Mouse (Mus musculus) midbrain, embryonic 12.5 days (tissue): ENCODE measurements around the gene Thsd4. TPM values are rescaled to one million over a fixed set of nuclear protein-coding genes. Genes with fewer than 3 reads are reported as not detected.

Experiments
- ATAC-seq: fragments of 200-750 bp; cut with Nextera tagmentation; 2 replicates; pipeline ENCODE4 v1.8.0; 2017; ENCODE audit warnings: low read depth, moderate TSS enrichment, moderate library complexity; ENCODE audit not compliant: low FRiP score
- H3K27ac ChIP-seq: fragments of 300-500 bp; sonication (generic); replicated peaks from 2 replicates; pipeline ENCODE4 v1.5.1; 2016; ENCODE audit warnings: mild to moderate bottlenecking
- H3K27me3 ChIP-seq: fragments of 300-500 bp; sonication (generic); 2 replicates; pipeline ENCODE4 v1.6.1; 2016; ENCODE audit warnings: mild to moderate bottlenecking
- H3K36me3 ChIP-seq: fragments of 300-500 bp; sonication (generic); 2 replicates; pipeline ENCODE4 v1.6.1; 2016
- H3K4me1 ChIP-seq: fragments of 300-500 bp; sonication (generic); 2 replicates; pipeline ENCODE4 v1.6.1; 2016
- H3K4me2 ChIP-seq: fragments of 300-500 bp; sonication (generic); replicated peaks from 2 replicates; pipeline ENCODE4 v1.6.1; 2016; ENCODE audit warnings: mild to moderate bottlenecking, moderate library complexity
- H3K4me3 ChIP-seq: fragments of 300-500 bp; sonication (generic); 2 replicates; pipeline ENCODE4 v1.5.1; 2016; ENCODE audit warnings: mild to moderate bottlenecking
- H3K9ac ChIP-seq: fragments of 300-500 bp; sonication (generic); replicated peaks from 2 replicates; pipeline ENCODE4 v1.6.1; 2016; ENCODE audit warnings: mild to moderate bottlenecking, moderate library complexity
- H3K9me3 ChIP-seq: fragments of 300-500 bp; sonication (generic); 2 replicates; pipeline ENCODE4 v1.6.1; 2016; ENCODE audit warnings: mild to moderate bottlenecking
- WGBS: fragments of 180-500 bp; shearing (Covaris S2); methylation state at CpG from one replicate; pipeline ENCODE4 v1.1.7; 2016; 5-methylcytosine and 5-hydroxymethylcytosine counted together
- polyA plus RNA-seq: library from polyadenylated mRNA; unstranded; fragments of >200 nt; fragmentation: Nextera tagmentation; extraction: Ambion mirVana; gene quantifications from 2 replicates; pipeline ENCODE4 v1.2.1, GENCODE M21; 2016

The Thsd4 gene
- polyA plus RNA-seq, 1 experiment from 2014 or later, result 12.8 TPM

DNA sequence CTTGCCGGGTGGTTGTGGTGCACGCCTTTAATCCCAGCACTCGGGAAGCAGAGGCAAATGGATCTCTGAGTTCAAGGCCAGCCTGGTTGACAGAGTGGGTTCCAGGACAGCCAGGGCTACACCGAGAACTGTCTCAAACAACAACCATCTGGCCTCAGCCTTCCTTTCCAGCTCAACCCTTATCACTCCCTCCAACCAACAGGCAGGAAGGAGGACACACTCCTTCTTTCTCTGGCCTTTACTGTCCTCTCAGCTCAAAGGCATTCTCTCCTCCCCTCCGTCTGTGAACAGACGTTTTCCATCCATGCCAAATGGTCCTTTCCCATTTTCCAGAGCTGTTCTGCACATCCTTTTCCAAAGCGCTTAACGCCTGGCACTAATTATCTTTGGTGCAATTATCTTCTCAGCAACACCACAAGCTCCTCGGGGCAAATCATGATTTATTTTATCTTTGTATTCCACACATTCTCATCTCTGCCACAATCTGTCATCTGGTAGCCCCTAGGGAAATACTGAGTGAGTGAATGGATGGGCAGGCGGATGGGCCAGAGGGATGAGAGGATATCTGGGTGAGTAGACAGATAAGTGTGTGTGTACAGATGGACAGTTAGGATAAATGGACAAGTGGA lies 80.5 kb downstream of the Thsd4 start:
- no peaks in the 10 kb centered on the region for H3K36me3 ChIP-seq
- no peak overlapping the region for H3K9ac ChIP-seq
- no peaks in the 10 kb centered on the region for H3K4me1 ChIP-seq
- H3K9me3 ChIP-seq, result no peaks in the 10 kb centered on the region
- ATAC-seq, result no peak
- H3K27me3 ChIP-seq, result no peaks in the 10 kb centered on the region
- no peak overlapping the region for H3K4me2 ChIP-seq
- H3K4me3 ChIP-seq, result no peak overlapping the region
- H3K27ac ChIP-seq, result no peak overlapping the region
- WGBS, result 83% methylated on average over 10 of the region's 10 CpGs

- Histone ChIP-seq H3K4me2 (no peak overlapping the region), H3K4me3 (no peak overlapping the region), H3K27me3 (no peaks in the 10 kb centered on the region), H3K9me3 (no peaks in the 10 kb centered on the region), H3K27ac (no peak overlapping the region), H3K9ac (no peak overlapping the region), H3K36me3 (no peaks in the 10 kb centered on the region), H3K4me1 (no peaks in the 10 kb centered on the region)
- no peak for ATAC-seq
- WGBS, result 91% methylated on average over 8 of the region's 8 CpGs
Measured at GRCm38 (mm10) chr9:60440506-60440905, 81.3 kb downstream of the Thsd4 start.

GRCm38 (mm10) chr9:60436246-60436645 lies 85.6 kb downstream of the Thsd4 start:
- Histone ChIP-seq H3K36me3 (no peaks in the 10 kb centered on the region), H3K27me3 (peaks cover 4% of the 10 kb centered on the region; the same call in 1 of the 2 replicates), H3K9me3 (no peaks in the 10 kb centered on the region), H3K27ac (no peak overlapping the region), H3K4me2 (no peak overlapping the region), H3K9ac (no peak overlapping the region), H3K4me3 (no peak overlapping the region), H3K4me1 (peaks cover 4% of the 10 kb centered on the region)
- WGBS, result 93% methylated on average over 3 of the region's 3 CpGs
- no peak for ATAC-seq

GRCm38 (mm10) chr9:60434093-60434492 lies 87.8 kb downstream of the Thsd4 start:
- no peaks in the 10 kb centered on the region for H3K9me3 ChIP-seq
- WGBS, result 40% methylated on average over 2 of the region's 2 CpGs
- H3K27ac ChIP-seq, result no peak overlapping the region
- no peak overlapping the region for H3K4me3 ChIP-seq
- H3K9ac ChIP-seq, result no peak overlapping the region
- H3K4me2 ChIP-seq, result no peak overlapping the region
- peaks cover 15% of the 10 kb centered on the region for H3K4me1 ChIP-seq
- H3K36me3 ChIP-seq, result no peaks in the 10 kb centered on the region
- ATAC-seq, result no peak
- peaks cover 4% of the 10 kb centered on the region; the same call in 1 of the 2 replicates for H3K27me3 ChIP-seq

DNA sequence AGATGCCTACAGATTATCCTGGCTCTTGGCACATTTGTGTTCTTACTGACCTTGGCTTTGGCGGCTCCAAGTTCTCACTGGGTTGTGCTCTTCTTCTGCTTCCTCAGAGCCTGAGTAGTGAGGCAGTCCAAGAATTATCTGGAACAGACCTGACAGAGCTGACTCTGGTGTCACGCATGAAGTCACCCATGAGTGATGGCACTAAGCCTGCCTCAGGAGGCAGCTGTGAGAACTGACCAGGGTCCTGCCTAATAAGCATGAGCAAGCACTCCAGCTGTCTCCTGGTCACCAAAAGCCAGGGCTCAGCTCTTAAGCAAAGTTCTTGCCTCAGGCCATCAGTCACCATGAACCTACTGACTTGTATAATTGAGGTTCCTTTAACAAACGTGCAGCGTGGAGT lies 89.9 kb downstream of the Thsd4 start:
- no peak for ATAC-seq
- peaks cover 15% of the 10 kb centered on the region for H3K4me1 ChIP-seq
- no peaks in the 10 kb centered on the region for H3K9me3 ChIP-seq
- no peak overlapping the region for H3K9ac ChIP-seq
- no peak overlapping the region for H3K4me2 ChIP-seq
- 90% methylated on average over 4 of the region's 4 CpGs for WGBS
- peaks cover 4% of the 10 kb centered on the region; the same call in 1 of the 2 replicates for H3K27me3 ChIP-seq
- no peak overlapping the region for H3K27ac ChIP-seq
- H3K36me3 ChIP-seq, result no peaks in the 10 kb centered on the region
- H3K4me3 ChIP-seq, result no peak overlapping the region

- peak overlapping the region; percentile 43; the same call in 1 of the 2 replicates for H3K27ac ChIP-seq
- 54% methylated on average over 4 of the region's 4 CpGs for WGBS
- H3K27me3 ChIP-seq, result peaks cover 4% of the 10 kb centered on the region; the same call in 1 of the 2 replicates
Measured at GRCm38 (mm10) chr9:60430017-60430416, 91.8 kb downstream of the Thsd4 start.

GRCm38 (mm10) chr9:60414076-60414755 lies 107.6 kb downstream of the Thsd4 start:
- H3K27me3 ChIP-seq, result no peaks in the 10 kb centered on the region
- no peaks in the 10 kb centered on the region for H3K36me3 ChIP-seq
- ATAC-seq, result no peak
- H3K4me3 ChIP-seq, result no peak overlapping the region
- WGBS, result 38% methylated on average over 4 of the region's 4 CpGs
- H3K4me1 ChIP-seq, result peaks cover 11% of the 10 kb centered on the region
- no peak overlapping the region for H3K27ac ChIP-seq
- no peak overlapping the region for H3K4me2 ChIP-seq
- H3K9me3 ChIP-seq, result no peaks in the 10 kb centered on the region
- H3K9ac ChIP-seq, result no peak overlapping the region

More at GRCm38 (mm10) chr9:60430017-60430416, 91.8 kb downstream of the Thsd4 start:
- Histone ChIP-seq H3K4me3 (no peak overlapping the region), H3K4me1 (peaks cover 15% of the 10 kb centered on the region), H3K36me3 (no peaks in the 10 kb centered on the region), H3K9me3 (no peaks in the 10 kb centered on the region), H3K9ac (no peak overlapping the region), H3K4me2 (no peak overlapping the region)
- no peak for ATAC-seq

DNA sequence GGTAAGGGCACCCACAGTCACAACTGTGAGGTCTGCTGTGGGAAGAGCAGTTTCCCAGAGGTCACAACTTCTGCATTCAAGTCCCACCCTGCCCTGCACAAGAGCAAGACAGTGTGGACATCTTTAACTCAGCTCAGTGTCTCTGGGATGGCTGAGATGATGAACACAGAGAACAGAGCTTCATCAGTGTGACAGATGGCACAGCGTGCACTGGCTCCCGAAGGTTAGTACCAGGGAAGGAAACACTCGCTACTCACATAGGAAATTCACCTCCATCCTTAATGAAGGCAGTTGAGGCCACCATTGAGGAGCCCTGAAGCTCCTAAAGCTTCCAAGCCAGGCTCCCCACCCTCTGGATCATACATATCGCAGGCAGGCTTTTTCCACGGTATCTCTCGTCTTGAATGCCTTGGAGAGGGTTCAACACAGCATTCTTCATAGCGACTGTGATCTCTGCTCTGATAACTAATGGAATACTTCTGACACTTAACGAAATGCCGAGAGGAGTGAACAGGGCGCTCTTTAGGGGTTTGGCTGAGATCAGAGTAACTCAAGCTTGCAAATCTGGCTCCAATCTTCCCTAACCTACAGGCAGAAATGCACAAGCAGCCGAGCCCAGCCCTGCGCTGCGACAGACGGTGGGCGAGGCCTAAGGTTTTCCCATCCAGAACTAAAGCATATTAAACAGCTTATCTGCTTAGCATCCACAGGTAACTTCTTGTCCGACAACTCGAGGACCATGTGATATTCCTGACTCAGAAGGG lies 110.8 kb downstream of the Thsd4 start:
- H3K4me2 ChIP-seq, result no peak overlapping the region
- H3K27ac ChIP-seq, result no peak overlapping the region
- no peak overlapping the region for H3K4me3 ChIP-seq
- H3K9ac ChIP-seq, result no peak overlapping the region
- no peaks in the 10 kb centered on the region for H3K36me3 ChIP-seq
- no peak for ATAC-seq
- H3K9me3 ChIP-seq, result no peaks in the 10 kb centered on the region
- no peaks in the 10 kb centered on the region for H3K27me3 ChIP-seq
- H3K4me1 ChIP-seq, result peaks cover 20% of the 10 kb centered on the region
- WGBS, result 78% methylated on average over 17 of the region's 17 CpGs

DNA sequence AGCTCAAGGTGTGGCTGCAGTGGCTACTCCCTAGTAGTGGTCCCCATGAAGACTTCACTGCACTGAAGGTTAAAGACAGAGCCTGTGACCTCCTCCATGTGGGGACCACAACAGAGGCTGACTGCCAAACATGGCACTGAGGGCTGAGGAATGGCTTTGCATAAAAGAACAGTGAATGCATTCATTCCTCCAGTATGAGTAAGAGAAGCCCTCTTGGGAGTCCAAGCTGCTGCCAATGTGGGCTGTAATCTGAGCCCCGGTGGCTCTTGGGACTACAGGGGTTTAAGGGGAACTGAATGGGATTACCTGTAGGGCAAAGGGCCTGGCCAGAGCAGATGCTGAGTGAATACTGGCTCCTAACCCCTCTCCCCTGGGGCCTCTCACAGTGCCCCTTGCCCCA lies 114.5 kb downstream of the Thsd4 start:
- Histone ChIP-seq H3K9ac (no peak overlapping the region), H3K4me3 (no peak overlapping the region), H3K36me3 (no peaks in the 10 kb centered on the region), H3K9me3 (no peaks in the 10 kb centered on the region), H3K4me1 (peaks cover 9% of the 10 kb centered on the region), H3K4me2 (no peak overlapping the region), H3K27ac (no peak overlapping the region), H3K27me3 (no peaks in the 10 kb centered on the region)
- 11% methylated on average over 1 of the region's 1 CpGs for WGBS
- ATAC-seq, result no peak

DNA sequence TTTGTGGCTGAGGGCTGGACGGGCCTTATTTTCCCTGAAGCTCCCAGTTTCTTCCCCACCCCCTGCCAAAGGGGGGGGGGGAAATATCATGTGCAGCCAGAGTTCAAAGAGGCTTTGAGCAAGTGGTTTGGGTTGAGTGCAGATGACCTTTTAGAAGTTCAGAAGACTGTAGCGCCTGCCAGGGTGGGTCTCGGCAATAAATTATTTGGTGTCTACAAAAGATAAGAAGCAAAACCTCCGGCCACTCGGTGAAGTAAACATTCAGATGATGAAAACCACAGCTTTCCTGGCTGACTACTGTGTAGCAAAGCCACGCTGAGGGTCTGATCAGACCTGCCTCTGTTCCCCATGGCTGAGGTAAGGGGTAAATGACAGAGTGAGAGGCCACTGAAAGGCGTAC lies 116.1 kb downstream of the Thsd4 start:
- Histone ChIP-seq H3K9me3 (no peaks in the 10 kb centered on the region), H3K36me3 (no peaks in the 10 kb centered on the region), H3K4me3 (no peak overlapping the region), H3K4me1 (peaks cover 9% of the 10 kb centered on the region), H3K4me2 (no peak overlapping the region), H3K27ac (no peak overlapping the region), H3K9ac (no peak overlapping the region), H3K27me3 (no peaks in the 10 kb centered on the region)
- WGBS, result 77% methylated on average over 7 of the region's 7 CpGs
- ATAC-seq, result no peak

GRCm38 (mm10) chr9:60402681-60403080 lies 119.2 kb downstream of the Thsd4 start:
- no peaks in the 10 kb centered on the region for H3K9me3 ChIP-seq
- no peak overlapping the region for H3K4me2 ChIP-seq
- no peaks in the 10 kb centered on the region for H3K36me3 ChIP-seq
- H3K9ac ChIP-seq, result no peak overlapping the region
- no peak for ATAC-seq
- H3K27me3 ChIP-seq, result no peaks in the 10 kb centered on the region
- WGBS, result 96% methylated on average over 6 of the region's 6 CpGs
- H3K4me3 ChIP-seq, result no peak overlapping the region
- H3K27ac ChIP-seq, result no peak overlapping the region
- peaks cover 11% of the 10 kb centered on the region for H3K4me1 ChIP-seq

DNA sequence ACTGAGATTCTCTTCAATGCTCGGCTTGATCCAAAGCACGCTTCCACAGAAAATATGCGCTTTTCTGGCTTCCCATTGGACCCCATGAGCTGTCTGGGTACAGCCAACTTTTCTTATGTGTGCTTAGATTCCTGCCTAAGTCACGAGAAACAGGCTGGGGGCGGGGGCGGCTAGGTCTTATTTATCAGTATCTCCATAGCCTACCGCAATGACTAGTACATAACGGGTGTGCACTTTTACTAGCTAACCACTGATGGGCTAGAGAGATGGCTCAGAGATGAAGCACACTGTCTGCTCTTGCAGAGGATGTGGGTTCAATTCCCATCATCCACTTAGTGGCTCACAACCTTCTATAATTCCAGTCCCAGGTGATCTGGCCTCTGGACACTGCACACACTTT lies 121.8 kb downstream of the Thsd4 start:
- Histone ChIP-seq H3K4me1 (0 out of 2 replicates have a peak, but pooled peaks cover 5% of the 10 kb centered on the region), H3K27ac (no peak overlapping the region), H3K36me3 (no peaks in the 10 kb centered on the region), H3K4me3 (no peak overlapping the region), H3K4me2 (no peak overlapping the region), H3K27me3 (no peaks in the 10 kb centered on the region), H3K9ac (no peak overlapping the region), H3K9me3 (no peaks in the 10 kb centered on the region)
- WGBS, result 93% methylated on average over 8 of the region's 8 CpGs
- no peak for ATAC-seq
